Comparison of ENCODE assay signal across 8 mouse cellular contexts in genomic region chr11:77347273-77347672, GRCm38 (mm10).
A peak's percentile ranks its signal among the peaks of the same experiment; 100 is the strongest.
DNase-seq lines count a peak whose midpoint lies in the region; ATAC-seq and TF ChIP-seq lines count a peak whose summit lies in the region.
"Had no signal": no experiment of that assay in that cellular context is flagged by ENCODE, and none has a peak within 500 bp of the region (broad histone marks: within the 10 kb centered on the region; RNA-seq: fewer than 3 reads in every experiment).

No protein-coding gene starts in this region.

- ATAC-seq in kidney, postnatal 0 days (replicated peaks; ENCODE audit: low FRiP score, low read depth), result no peak
- no peak for ATAC-seq in limb, embryonic 15.5 days (ENCODE audit: insufficient number of reproducible peaks, low FRiP score, low TSS enrichment, low read depth)

- no peaks in the 10 kb centered on the region for H3K36me3 ChIP-seq in kidney, postnatal 0 days (ENCODE audit: insufficient read depth, low read length)
- peaks cover 0 to 5% of the 10 kb centered on the region in 2 experiments for H3K36me3 ChIP-seq in CH12.LX (replicated peaks in 1 of 2; ENCODE audit: control insufficient read depth in 1 of 2, insufficient read depth in 1 of 2, low read length in 1 of 2)
- H3K36me3 ChIP-seq in limb, embryonic 15.5 days, result no peaks in the 10 kb centered on the region
- H3K36me3 ChIP-seq: midbrain, embryonic 12.5 days had no signal

- no peak for TF ChIP-seq POLR2A in CH12.LX (IDR thresholded peaks at IDR 0.05; ENCODE audit: low read depth, low read length)

- H3K9ac ChIP-seq in kidney, postnatal 0 days (ENCODE audit: low read depth, low read length), result no peak overlapping the region
- H3K9ac ChIP-seq in CH12.LX (ENCODE audit: insufficient read depth, low read depth), result peak overlapping the region; percentile 2; the same call in 1 of the 2 replicates
- H3K9ac ChIP-seq in limb, embryonic 15.5 days, result no peak overlapping the region

- dilution Hi-C loops in CH12.LX (cut with MboI; ENCODE audit: extremely low pct_ligation_motif_present, extremely low pct_unique_long_range_greater_than_20kb, low sequenced_read_pairs), result no loop called here

- no peaks in the 10 kb centered on the region for H3K9me3 ChIP-seq in kidney, postnatal 0 days (replicated peaks; ENCODE audit: low read length)
- H3K9me3 ChIP-seq in CH12.LX (replicated peaks; ENCODE audit: low read length), result no peaks in the 10 kb centered on the region
- H3K9me3 ChIP-seq in limb, embryonic 15.5 days, result no peaks in the 10 kb centered on the region
- H3K9me3 ChIP-seq: midbrain, embryonic 12.5 days had no signal

- peaks cover 4% of the 10 kb centered on the region for H3K79me2 ChIP-seq in CH12.LX (replicated peaks; ENCODE audit: control insufficient read depth, extremely low read depth, insufficient read depth, poor library complexity, severe bottlenecking)

- TF ChIP-seq RAD21 in CH12.LX (IDR thresholded peaks at IDR 0.05; ENCODE audit: low read depth, low read length), result no peak

- no peak for TF ChIP-seq CTCF in kidney, postnatal 0 days (IDR thresholded peaks at IDR 0.05; ENCODE audit: low read depth)
- no peak for TF ChIP-seq CTCF in CH12.LX (conservative IDR thresholded peaks at IDR 0.05 in 1 of 2, IDR thresholded peaks at IDR 0.05 in 1 of 2; ENCODE audit: low read depth in 2 of 2, low read length in 2 of 2)

- in situ Hi-C loops in CH12.LX (cut with MboI; ENCODE audit: low pct_ligation_motif_present, low pct_unique_long_range_greater_than_20kb, low sequenced_read_pairs), result loop anchor here (5.0 to 10.0 kb wide), 2 partner anchors 35 to 98 kb away; no protein-coding TSS in a partner anchor

- H3K4me3 ChIP-seq in kidney, postnatal 0 days (replicated peaks; ENCODE audit: low read depth, low read length), result no peak overlapping the region
- no peak overlapping the region for H3K4me3 ChIP-seq in CH12.LX (replicated peaks in 1 of 3; ENCODE audit: low read depth in 2 of 3, low read length in 2 of 3, poor library complexity in 1 of 3)
- H3K4me3 ChIP-seq in limb, embryonic 15.5 days, result no peak overlapping the region

- no peak for TF ChIP-seq EP300 in CH12.LX (IDR thresholded peaks at IDR 0.05; ENCODE audit: low read length)

- H3K4me1 ChIP-seq in kidney, postnatal 0 days (replicated peaks; ENCODE audit: insufficient read depth, low read length), result no peaks in the 10 kb centered on the region
- peaks cover 3 to 23% of the 10 kb centered on the region in 2 experiments; a peak in 3 of 4 replicates for H3K4me1 ChIP-seq in CH12.LX (ENCODE audit: control insufficient read depth in 1 of 2, insufficient read depth in 2 of 2)
- H3K4me1 ChIP-seq in limb, embryonic 15.5 days, result peaks cover 7% of the 10 kb centered on the region; the same call in 1 of the 2 replicates

- no peak overlapping the region for H3K27ac ChIP-seq in kidney, postnatal 0 days
- H3K27ac ChIP-seq in CH12.LX (ENCODE audit: insufficient read depth, low read depth), result no peak overlapping the region
- no peak overlapping the region for H3K27ac ChIP-seq in limb, embryonic 15.5 days
- H3K27ac ChIP-seq: midbrain, embryonic 12.5 days had no signal

- 81% methylated on average over 4 of the region's 4 CpGs for WGBS in kidney, postnatal 0 days
- WGBS in limb, embryonic 15.5 days, result 64% methylated on average over 4 of the region's 4 CpGs

- no peaks in the 10 kb centered on the region for H3K27me3 ChIP-seq in kidney, postnatal 0 days (ENCODE audit: insufficient read depth, low read length)
- H3K27me3 ChIP-seq in CH12.LX (replicated peaks), result no peaks in the 10 kb centered on the region
- no peaks in the 10 kb centered on the region for H3K27me3 ChIP-seq in limb, embryonic 15.5 days

- no peak for DNase-seq in kidney, postnatal 0 days (ENCODE audit: low spot score)
- no peak for DNase-seq in kidney, adult 8-10 months
- DNase-seq in 3T3-L1 (ENCODE audit: low read depth, low spot score) (peak; percentile 5), CH12.LX (ENCODE audit: extremely low read depth) (no peak)
- DNase-seq in natural killer cell, adult 2 months (ENCODE audit: low spot score in 2 of 2), result no peak
- DNase-seq in adrenal gland, adult (ENCODE audit: inconsistent age in 2 of 2, low spot score in 1 of 2), result no peak

- 0 out of 2 replicates have a peak overlapping the region, but pooled peaks have one; percentile 94 for H3K4me2 ChIP-seq in kidney, postnatal 0 days (ENCODE audit: low read length)
- peak overlapping the region; percentile 19; the same call in 1 of the 2 replicates for H3K4me2 ChIP-seq in CH12.LX (ENCODE audit: insufficient read depth, low read depth, poor library complexity, severe bottlenecking)
- peak overlapping the region; percentile 76; the same call in 1 of the 2 replicates for H3K4me2 ChIP-seq in limb, embryonic 15.5 days

TF ChIP-seq in CH12.LX, 34 proteins besides CTCF, POLR2A, EP300 and RAD21:
- TF ChIP-seq MAFK (IDR thresholded peaks at IDR 0.05; ENCODE audit: insufficient replicate concordance, low read length) (no peak), ZNF384 (IDR thresholded peaks at IDR 0.05; ENCODE audit: low read depth, low read length) (peak; percentile 86), NELFE (IDR thresholded peaks at IDR 0.05; ENCODE audit: low read depth, low read length) (no peak)

Comparison
In these comparisons a context has a peak if more than half of its experiments do, and no peak if none do; other contexts are left out.
1. H3K4me2 ChIP-seq: peak in every context shown above with its lines; median percentile 94 in kidney, postnatal 0 days; 76 in limb, embryonic 15.5 days; 19 in CH12.LX.